Mouse (Mus musculus): ENCODE measurements around the gene Cacna2d2. TPM values are rescaled to one million over a fixed set of nuclear protein-coding genes. Genes with fewer than 3 reads are reported as not detected.

The Cacna2d2 gene
- polyA plus RNA-seq, 1 experiment from 2014 or later: 3.3 TPM

GRCm38 (mm10) chr9:107538711-107539110, 139.3 kb downstream of the Cacna2d2 start:
- ATAC-seq (ENCODE audit: low FRiP score): no peak
- Histone ChIP-seq H3K9me3 (no peaks in the 10 kb centered on the region), H3K4me3 (replicated peaks) (no peak overlapping the region), H3K27ac (no peak overlapping the region), H3K4me2 (no peak overlapping the region), H3K4me1 (peaks cover 57% of the 10 kb centered on the region), H3K36me3 (replicated peaks) (peaks cover 36% of the 10 kb centered on the region), H3K9ac (no peak overlapping the region), H3K27me3 (no peaks in the 10 kb centered on the region)
- WGBS: 91% methylated on average over 3 of the region's 3 CpGs

- H3K36me3 ChIP-seq (replicated peaks): peaks cover 49% of the 10 kb centered on the region
- 91% methylated on average over 8 of the region's 8 CpGs for WGBS
These were observed 140.5 kb downstream of the Cacna2d2 start for GRCm38 (mm10) chr9:107539940-107540339.

DNA sequence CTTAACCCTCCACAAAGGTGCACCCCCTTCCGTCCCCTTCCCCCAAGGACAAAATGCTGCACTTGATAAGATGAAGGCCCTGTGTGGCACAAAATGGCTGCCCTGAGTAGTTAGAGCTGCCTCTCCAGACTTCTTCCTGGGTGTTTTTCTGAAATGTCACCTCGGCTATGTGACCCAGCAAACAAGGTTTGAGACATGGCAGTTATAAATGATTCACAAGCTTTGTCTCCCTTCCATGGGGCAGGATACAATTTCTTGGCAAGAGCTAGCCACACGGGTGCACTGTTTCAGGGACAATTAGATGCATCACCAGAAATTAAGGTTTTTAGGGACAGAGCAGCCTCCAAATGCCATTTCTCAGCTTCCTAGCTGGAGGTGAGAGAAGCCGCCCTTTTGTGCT, 141.0 kb downstream of the Cacna2d2 start:
- no peak overlapping the region for H3K27ac ChIP-seq
- no peaks in the 10 kb centered on the region for H3K9me3 ChIP-seq
- no peak overlapping the region for H3K4me2 ChIP-seq
- ATAC-seq (ENCODE audit: low FRiP score): no peak
- WGBS: 80% methylated on average over 4 of the region's 4 CpGs
- H3K9ac ChIP-seq: no peak overlapping the region
- H3K36me3 ChIP-seq (replicated peaks): peaks cover 49% of the 10 kb centered on the region
- no peaks in the 10 kb centered on the region for H3K27me3 ChIP-seq
- H3K4me3 ChIP-seq (replicated peaks): no peak overlapping the region
- peaks cover 48% of the 10 kb centered on the region for H3K4me1 ChIP-seq

More at GRCm38 (mm10) chr9:107539940-107540339, 140.5 kb downstream of the Cacna2d2 start:
- Histone ChIP-seq H3K4me1 (peaks cover 52% of the 10 kb centered on the region), H3K9me3 (no peaks in the 10 kb centered on the region), H3K27ac (no peak overlapping the region), H3K4me3 (replicated peaks) (no peak overlapping the region), H3K9ac (no peak overlapping the region), H3K4me2 (no peak overlapping the region), H3K27me3 (no peaks in the 10 kb centered on the region)
- no peak for ATAC-seq (ENCODE audit: low FRiP score)

DNA sequence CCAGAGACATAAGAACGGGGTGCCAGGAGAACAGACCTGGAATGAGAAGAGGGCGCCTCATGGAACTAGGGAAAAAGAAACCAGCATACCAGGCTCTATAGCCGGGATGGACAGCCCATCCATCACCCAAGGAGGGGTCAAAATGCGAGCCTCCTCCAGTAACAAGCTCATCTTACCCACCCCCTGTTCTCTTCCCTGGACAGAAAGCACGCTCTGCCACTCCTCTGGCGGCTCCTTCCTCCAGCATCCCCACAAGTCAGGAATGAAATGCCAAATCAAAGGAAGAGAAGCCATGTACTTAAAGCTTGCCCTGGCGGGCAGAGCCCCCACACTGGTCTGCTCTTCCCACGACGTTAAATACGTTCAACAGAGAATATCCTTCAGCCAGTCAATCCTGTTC, 141.6 kb downstream of the Cacna2d2 start:
- H3K9ac ChIP-seq: 0 out of 2 replicates have a peak overlapping the region, but pooled peaks have one; percentile 74
- H3K4me1 ChIP-seq: peaks cover 42% of the 10 kb centered on the region
- peaks cover 49% of the 10 kb centered on the region for H3K36me3 ChIP-seq (replicated peaks)
- peak overlapping the region; percentile 94 for H3K4me2 ChIP-seq
- WGBS: 37% methylated on average over 10 of the region's 10 CpGs
- no peaks in the 10 kb centered on the region for H3K27me3 ChIP-seq
- H3K27ac ChIP-seq: no peak overlapping the region
- peak overlapping the region; percentile 65 for H3K4me3 ChIP-seq (replicated peaks)
- ATAC-seq (ENCODE audit: low FRiP score): no peak
- H3K9me3 ChIP-seq: no peaks in the 10 kb centered on the region

GRCm38 (mm10) chr9:107541474-107542351, 142.3 kb downstream of the Cacna2d2 start, which contains the start of the genes Cyb561d2 and Nprl2:
Gene Cyb561d2 (minus strand): TSS chr9:107542193.
Gene Nprl2 (plus strand): TSS chr9:107542226.
- Histone ChIP-seq H3K9ac (peak within 1 kb of the TSS; percentile 74), H3K4me1 (peaks cover 41% of the 10 kb centered on the region), H3K9me3 (no peaks in the 10 kb centered on the region), H3K4me2 (peak within 1 kb of the TSS; percentile 94), H3K27ac (peak within 1 kb of the TSS; percentile 31; the same call in 1 of the 2 replicates), H3K4me3 (replicated peaks) (peak within 1 kb of the TSS; percentile 65), H3K27me3 (no peaks in the 10 kb centered on the region), H3K36me3 (replicated peaks) (peaks cover 49% of the 10 kb centered on the region)
- WGBS: 1% methylated on average over 46 of the region's 46 CpGs
- peak; percentile 90 for ATAC-seq (ENCODE audit: low FRiP score)

DNA sequence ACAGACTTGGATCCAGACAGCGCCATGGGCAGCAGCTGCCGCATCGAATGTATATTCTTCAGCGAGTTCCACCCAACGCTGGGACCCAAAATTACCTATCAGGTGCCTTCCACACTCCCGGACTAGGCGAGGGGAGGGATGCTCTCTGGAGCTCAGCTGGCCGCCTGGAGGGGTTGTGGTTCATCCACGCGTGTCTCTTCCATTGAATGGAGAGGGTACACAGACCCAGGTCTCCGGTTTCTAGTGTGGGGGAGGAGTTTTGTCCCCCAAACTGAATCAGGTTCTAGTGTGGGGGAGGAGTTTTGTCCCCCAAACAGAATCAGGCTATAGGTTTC, 142.9 kb downstream of the Cacna2d2 start:
- WGBS: 1% methylated on average over 11 of the region's 11 CpGs
- Histone ChIP-seq H3K4me2 (peak overlapping the region; percentile 94), H3K4me1 (peaks cover 41% of the 10 kb centered on the region), H3K9me3 (no peaks in the 10 kb centered on the region), H3K4me3 (replicated peaks) (peak overlapping the region; percentile 65), H3K36me3 (replicated peaks) (peaks cover 48% of the 10 kb centered on the region), H3K27ac (no peak overlapping the region; the same call in 1 of the 2 replicates), H3K9ac (peak overlapping the region; percentile 74), H3K27me3 (no peaks in the 10 kb centered on the region)
- peak; percentile 13 for ATAC-seq (ENCODE audit: low FRiP score)

DNA sequence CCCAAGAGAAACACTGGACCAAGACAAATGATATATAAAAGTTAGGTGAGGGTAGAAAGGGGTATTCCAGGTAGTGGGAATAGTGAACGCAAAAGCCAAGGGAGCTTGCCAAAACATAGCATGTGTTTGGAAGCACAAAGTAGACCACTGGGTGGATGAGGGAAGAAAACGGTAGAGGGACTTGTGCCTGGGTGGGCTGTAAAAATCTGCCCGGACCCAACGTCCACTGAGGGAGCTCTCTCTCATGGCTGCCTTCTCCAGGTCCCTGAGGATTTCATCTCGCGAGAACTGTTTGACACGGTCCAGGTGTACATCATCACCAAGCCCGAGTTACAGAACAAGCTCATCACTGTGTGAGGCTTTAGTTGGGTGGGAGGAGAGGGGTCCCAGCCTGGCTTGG, 143.3 kb downstream of the Cacna2d2 start:
- Histone ChIP-seq H3K4me3 (replicated peaks) (peak overlapping the region; percentile 65), H3K9ac (peak overlapping the region; percentile 74), H3K4me2 (peak overlapping the region; percentile 94), H3K4me1 (peaks cover 40% of the 10 kb centered on the region), H3K36me3 (replicated peaks) (peaks cover 44% of the 10 kb centered on the region), H3K27me3 (peaks cover under 1% of the 10 kb centered on the region; the same call in 1 of the 2 replicates), H3K27ac (no peak overlapping the region), H3K9me3 (no peaks in the 10 kb centered on the region)
- WGBS: 55% methylated on average over 8 of the region's 8 CpGs
- no peak for ATAC-seq (ENCODE audit: low FRiP score)

DNA sequence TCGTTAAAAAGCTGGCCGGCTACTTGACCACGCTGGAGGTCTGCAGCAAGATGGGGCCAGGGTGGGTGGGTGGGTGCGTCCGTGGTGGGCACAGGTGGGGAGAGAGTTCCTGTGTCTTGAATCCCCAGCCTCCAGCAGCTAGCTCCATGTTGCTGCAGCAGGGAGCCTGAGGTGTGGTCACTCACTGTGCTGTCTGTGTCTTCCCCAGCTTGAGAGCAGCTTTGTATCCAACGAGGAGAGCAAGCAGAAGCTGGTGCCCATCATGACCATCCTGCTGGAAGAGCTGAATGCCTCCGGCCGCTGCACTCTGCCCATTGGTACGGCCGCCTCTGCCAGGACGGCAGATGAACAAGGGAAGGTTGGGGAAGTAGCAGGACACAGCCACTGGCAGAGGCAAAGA, 143.9 kb downstream of the Cacna2d2 start:
- H3K4me1 ChIP-seq: peaks cover 38% of the 10 kb centered on the region
- H3K4me3 ChIP-seq (replicated peaks): no peak overlapping the region
- H3K27me3 ChIP-seq: peaks cover 7% of the 10 kb centered on the region
- no peak for ATAC-seq (ENCODE audit: low FRiP score)
- peaks cover 38% of the 10 kb centered on the region for H3K36me3 ChIP-seq (replicated peaks)
- H3K9ac ChIP-seq: no peak overlapping the region
- H3K9me3 ChIP-seq: no peaks in the 10 kb centered on the region
- H3K4me2 ChIP-seq: peak overlapping the region; percentile 94
- H3K27ac ChIP-seq: no peak overlapping the region
- WGBS: 92% methylated on average over 11 of the region's 11 CpGs

DNA sequence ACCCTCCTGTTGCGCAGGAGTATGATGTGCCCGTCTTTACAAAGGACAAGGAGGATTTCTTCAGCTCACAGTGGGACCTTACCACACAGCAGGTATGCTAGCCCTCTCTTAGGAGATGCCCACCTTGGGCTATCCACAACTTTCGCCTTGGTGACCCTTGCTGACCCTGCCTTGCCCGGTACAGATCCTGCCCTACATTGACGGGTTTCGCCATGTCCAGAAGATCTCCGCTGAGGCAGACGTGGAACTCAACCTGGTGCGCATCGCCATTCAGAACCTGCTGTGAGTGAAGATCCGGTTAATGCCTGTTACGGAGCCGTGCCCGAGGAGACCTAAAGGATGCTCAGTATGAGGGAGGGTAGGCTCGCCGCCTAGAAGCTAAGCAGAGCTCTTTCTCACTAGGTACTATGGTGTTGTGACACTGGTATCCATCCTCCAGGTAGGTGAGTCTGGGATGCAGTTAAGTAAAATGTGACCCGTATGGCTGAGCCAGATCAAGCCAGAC, 144.8 kb downstream of the Cacna2d2 start:
- no peak overlapping the region for H3K27ac ChIP-seq
- no peak overlapping the region for H3K9ac ChIP-seq
- peaks cover 38% of the 10 kb centered on the region for H3K4me1 ChIP-seq
- 96% methylated on average over 17 of the region's 17 CpGs for WGBS
- ATAC-seq (ENCODE audit: low FRiP score): no peak
- H3K4me2 ChIP-seq: no peak overlapping the region
- peaks cover 16% of the 10 kb centered on the region for H3K27me3 ChIP-seq
- H3K9me3 ChIP-seq: no peaks in the 10 kb centered on the region
- H3K36me3 ChIP-seq (replicated peaks): peaks cover 28% of the 10 kb centered on the region
- H3K4me3 ChIP-seq (replicated peaks): no peak overlapping the region

- no peak overlapping the region for H3K4me2 ChIP-seq
- H3K9me3 ChIP-seq: no peaks in the 10 kb centered on the region
- H3K27me3 ChIP-seq: peaks cover 21% of the 10 kb centered on the region
- no peak overlapping the region for H3K27ac ChIP-seq
- peaks cover 23% of the 10 kb centered on the region for H3K36me3 ChIP-seq (replicated peaks)
- WGBS: 96% methylated on average over 12 of the region's 12 CpGs
- H3K9ac ChIP-seq: no peak overlapping the region
- ATAC-seq (ENCODE audit: low FRiP score): no peak
- no peak overlapping the region for H3K4me3 ChIP-seq (replicated peaks)
- peaks cover 38% of the 10 kb centered on the region for H3K4me1 ChIP-seq
These were observed 145.3 kb downstream of the Cacna2d2 start for GRCm38 (mm10) chr9:107544729-107545128.

- H3K27me3 ChIP-seq: peaks cover 26% of the 10 kb centered on the region
- H3K9ac ChIP-seq: no peak overlapping the region
- WGBS: 87% methylated on average over 10 of the region's 10 CpGs
- peaks cover 19% of the 10 kb centered on the region for H3K36me3 ChIP-seq (replicated peaks)
- peaks cover 38% of the 10 kb centered on the region for H3K4me1 ChIP-seq
- H3K9me3 ChIP-seq: no peaks in the 10 kb centered on the region
- H3K4me3 ChIP-seq (replicated peaks): no peak overlapping the region
- no peak overlapping the region for H3K4me2 ChIP-seq
- no peak for ATAC-seq (ENCODE audit: low FRiP score)
- H3K27ac ChIP-seq: no peak overlapping the region
These were observed 145.8 kb downstream of the Cacna2d2 start for GRCm38 (mm10) chr9:107545199-107545598.

- no peak overlapping the region for H3K9ac ChIP-seq
- H3K4me3 ChIP-seq (replicated peaks): no peak overlapping the region
- H3K27ac ChIP-seq: no peak overlapping the region
- H3K27me3 ChIP-seq: peaks cover 30% of the 10 kb centered on the region
- H3K4me2 ChIP-seq: no peak overlapping the region
- WGBS: 8% methylated on average over 3 of the region's 3 CpGs
- peaks cover 35% of the 10 kb centered on the region for H3K4me1 ChIP-seq
- ATAC-seq (ENCODE audit: low FRiP score): no peak
- H3K9me3 ChIP-seq: no peaks in the 10 kb centered on the region
- H3K36me3 ChIP-seq (replicated peaks): peaks cover 15% of the 10 kb centered on the region
These were observed 146.2 kb downstream of the Cacna2d2 start for GRCm38 (mm10) chr9:107545602-107546001.

All from forebrain, embryonic 12.5 days (tissue).